Mouse (Mus musculus) liver, embryonic 14.5 days (tissue): ENCODE measurements at regions not wholly inside any gene's neighbourhood (a gene's known extent, or its start where the extent isn't known, plus 50 kb on each side); places are given as distances from the start of the nearest gene placed in this dataset.

Experiments used
- ATAC-seq: fragments of 200-750 bp; cut with Nextera tagmentation; 2 replicates; pipeline ENCODE4 v1.8.0; 2017; ENCODE audit warnings: moderate number of reproducible peaks, mild to moderate bottlenecking, moderate library complexity; ENCODE audit not compliant: insufficient read depth
- DNase-seq, 3 experiments: peaks; one replicate each; pipeline ENCODE4 v3.0.0-alpha.2; 2012 to 2013; ENCODE audit warnings: low read depth in 3 of 3, low spot score in 3 of 3
- H3K27ac ChIP-seq: fragments of 300-500 bp; sonication (generic); 2 replicates; pipeline ENCODE4 v1.5.1; 2014; ENCODE audit warnings: moderate library complexity, mild to moderate bottlenecking, control low read depth, inconsistent platforms
- H3K27me3 ChIP-seq: fragments of 300-500 bp; sonication (generic); 2 replicates; pipeline ENCODE4 v1.6.1; 2014; ENCODE audit warnings: mild to moderate bottlenecking, low read length, moderate library complexity; ENCODE audit not compliant: control insufficient read depth, insufficient read depth
- H3K36me3 ChIP-seq: fragments of 300-500 bp; sonication (generic); replicated peaks from 2 replicates; pipeline ENCODE4 v1.6.1; 2014; ENCODE audit warnings: low read depth; ENCODE audit not compliant: control insufficient read depth, insufficient read depth
- H3K4me1 ChIP-seq, 2 experiments: fragments of 200-500 bp in 1 of 2; fragments of 300-500 bp in 1 of 2; sonication (generic) in 1 of 2; replicated peaks; 2 replicates each; pipeline ENCODE4 v1.6.1; 2012 to 2014; ENCODE audit warnings: antibody characterized with exemption in 1 of 2, inconsistent platforms in 1 of 2, low read length in 1 of 2; ENCODE audit not compliant: control insufficient read depth in 2 of 2, insufficient read depth in 2 of 2
- H3K4me2 ChIP-seq: fragments of 300-500 bp; sonication (generic); 2 replicates; pipeline ENCODE4 v1.6.1; 2014; ENCODE audit warnings: low read depth, mild to moderate bottlenecking, control low read depth, moderate library complexity
- H3K4me3 ChIP-seq, 2 experiments: fragments of 200-500 bp in 1 of 2; fragments of 300-500 bp in 1 of 2; sonication (generic) in 1 of 2; 2 replicates each; pipeline ENCODE4 v1.5.1; 2012 to 2014; ENCODE audit warnings: low read depth in 2 of 2, low read length in 2 of 2, mild to moderate bottlenecking in 2 of 2, control low read depth in 1 of 2, inconsistent platforms in 1 of 2, moderate library complexity in 1 of 2; ENCODE audit not compliant: insufficient read depth in 1 of 2
- H3K9ac ChIP-seq: fragments of 300-500 bp; sonication (generic); replicated peaks from 2 replicates; pipeline ENCODE4 v1.6.1; 2014; ENCODE audit warnings: mild to moderate bottlenecking, control low read depth, moderate library complexity
- H3K9me3 ChIP-seq: fragments of 300-500 bp; sonication (generic); 2 replicates; pipeline ENCODE4 v1.6.1; 2016; ENCODE audit warnings: low read length, mixed read lengths; ENCODE audit not compliant: control insufficient read depth
- CTCF ChIP-seq: IDR thresholded peaks from 2 replicates; pipeline ENCODE4 v1.5.1; 2016; ENCODE audit warnings: antibody characterized with exemption, low read depth, control low read depth
- EP300 ChIP-seq: IDR thresholded peaks from 2 replicates; pipeline ENCODE4 v1.6.1; 2016; ENCODE audit warnings: antibody characterized with exemption, low read depth
- WGBS: fragments of 180-500 bp; shearing (Covaris S2); extraction: QIAGEN DNeasy Blood & Tissue Kit; methylation state at CpG from one replicate; pipeline ENCODE4 v1.1.7; 2014; ENCODE audit not compliant: insufficient replicate concordance; 5-methylcytosine and 5-hydroxymethylcytosine counted together

DNA sequence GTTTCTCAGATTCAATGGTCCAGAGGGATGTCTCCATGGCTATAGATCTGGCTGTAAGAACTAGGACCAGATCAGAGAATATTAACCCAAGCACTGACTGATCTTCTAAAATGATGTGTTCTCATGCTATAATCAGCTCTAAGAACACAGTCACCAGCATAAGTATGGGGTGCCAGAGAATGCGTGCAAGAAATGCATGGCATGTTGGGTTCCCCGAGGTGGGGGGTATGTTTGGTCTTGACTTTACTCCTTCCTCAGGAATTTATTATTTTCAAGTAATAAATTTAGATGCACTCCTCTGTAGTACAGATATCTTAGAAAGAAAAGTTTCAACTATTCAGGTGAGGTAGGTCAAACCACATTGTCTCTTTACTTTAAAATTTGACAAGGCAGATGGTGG lies 246.5 kb upstream of the Pik3r1 start:
- no peak for TF ChIP-seq EP300
- TF ChIP-seq CTCF, result no peak
- WGBS, result 70% methylated on average over 2 of the region's 2 CpGs
- ATAC-seq (no peak), DNase-seq (no peak)
- Histone ChIP-seq H3K4me2 (no peak overlapping the region), H3K4me3 (no peak overlapping the region), H3K36me3 (no peaks in the 10 kb centered on the region), H3K4me1 (no peaks in the 10 kb centered on the region), H3K9me3 (no peaks in the 10 kb centered on the region), H3K27ac (no peak overlapping the region), H3K9ac (no peak overlapping the region), H3K27me3 (no peaks in the 10 kb centered on the region)

DNA sequence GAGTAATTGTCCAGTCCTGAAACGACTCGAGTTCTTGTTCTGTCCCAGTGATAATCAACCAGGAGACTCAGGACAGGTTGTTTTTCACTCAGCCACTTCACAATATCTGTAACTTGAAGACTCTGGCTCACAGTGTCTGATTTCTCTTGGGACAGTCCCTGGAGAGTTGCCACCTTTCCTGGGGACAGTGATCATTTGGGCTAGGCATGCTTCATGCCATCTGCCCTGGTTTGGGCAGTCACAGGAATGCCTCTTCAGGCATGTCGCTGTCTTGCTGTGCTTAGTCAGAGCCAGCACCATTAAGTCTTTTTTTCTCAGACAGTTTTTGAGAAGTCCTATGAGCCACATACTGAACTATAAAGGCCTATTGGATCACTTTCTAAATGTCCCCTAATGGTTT lies 246.9 kb upstream of the Pik3r1 start:
- no peak overlapping the region for H3K4me3 ChIP-seq
- no peak overlapping the region for H3K9ac ChIP-seq
- TF ChIP-seq EP300, result no peak
- TF ChIP-seq CTCF, result no peak
- H3K27me3 ChIP-seq, result no peaks in the 10 kb centered on the region
- DNase-seq (no peak), ATAC-seq (no peak)
- no peak overlapping the region for H3K4me2 ChIP-seq
- 57% methylated on average over 3 of the region's 3 CpGs for WGBS
- no peak overlapping the region for H3K27ac ChIP-seq
- H3K9me3 ChIP-seq, result no peaks in the 10 kb centered on the region
- no peaks in the 10 kb centered on the region for H3K4me1 ChIP-seq
- H3K36me3 ChIP-seq, result no peaks in the 10 kb centered on the region

DNA sequence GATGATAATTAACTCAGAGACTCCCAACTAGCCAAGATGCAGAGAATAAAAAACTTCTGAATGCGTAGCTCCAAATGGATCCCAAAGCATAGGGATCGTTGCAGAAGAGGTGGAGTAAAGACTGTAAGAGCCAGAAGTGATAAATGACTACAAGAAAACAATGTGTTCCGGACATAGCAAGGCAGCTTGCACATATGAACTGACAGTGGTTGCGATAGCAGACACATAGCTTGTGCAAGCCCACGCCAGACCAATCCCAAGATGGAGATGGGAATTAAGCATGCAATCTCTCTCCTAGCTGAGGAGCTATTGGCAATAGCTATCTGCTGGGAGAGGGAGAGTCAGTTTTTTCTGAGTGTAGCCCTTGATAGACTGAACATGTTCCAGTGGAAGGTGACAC lies 248.5 kb upstream of the Pik3r1 start:
- Histone ChIP-seq H3K27ac (no peak overlapping the region), H3K36me3 (no peaks in the 10 kb centered on the region), H3K4me3 (no peak overlapping the region), H3K9me3 (no peaks in the 10 kb centered on the region), H3K4me1 (no peaks in the 10 kb centered on the region), H3K4me2 (no peak overlapping the region), H3K27me3 (no peaks in the 10 kb centered on the region), H3K9ac (no peak overlapping the region)
- ATAC-seq (no peak), DNase-seq (no peak)
- TF ChIP-seq CTCF, result no peak
- TF ChIP-seq EP300, result no peak
- WGBS, result 65% methylated on average over 5 of the region's 5 CpGs

DNA sequence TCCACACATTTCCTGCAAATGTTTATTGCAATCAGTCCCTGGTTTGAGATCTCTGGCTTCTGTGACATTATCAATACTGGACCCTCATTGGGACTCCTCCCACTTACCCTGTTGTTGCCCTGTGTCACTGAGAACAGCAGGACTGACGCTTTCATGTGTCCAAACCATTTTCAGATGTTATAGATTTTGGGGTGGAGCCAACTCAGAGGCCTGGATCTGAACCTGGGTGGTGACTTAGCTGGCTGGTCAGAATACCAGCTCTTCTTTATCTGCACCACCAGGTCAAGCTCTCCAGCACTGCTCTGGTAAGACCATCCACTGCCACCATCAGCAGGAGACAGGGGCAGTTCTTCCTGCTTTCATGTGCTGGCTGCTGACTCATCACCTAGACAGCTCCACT lies 254.3 kb upstream of the Pik3r1 start:
- H3K9me3 ChIP-seq, result no peaks in the 10 kb centered on the region
- WGBS, result 66% methylated on average over 1 of the region's 1 CpGs
- no peaks in the 10 kb centered on the region for H3K27me3 ChIP-seq
- no peak overlapping the region for H3K27ac ChIP-seq
- no peak overlapping the region for H3K4me2 ChIP-seq
- H3K4me1 ChIP-seq, result no peaks in the 10 kb centered on the region; a peak in 1 of 4 replicates
- TF ChIP-seq EP300 (no peak), CTCF (no peak)
- DNase-seq (no peak), ATAC-seq (no peak)
- H3K36me3 ChIP-seq, result no peaks in the 10 kb centered on the region
- H3K4me3 ChIP-seq, result no peak overlapping the region
- H3K9ac ChIP-seq, result no peak overlapping the region

DNA sequence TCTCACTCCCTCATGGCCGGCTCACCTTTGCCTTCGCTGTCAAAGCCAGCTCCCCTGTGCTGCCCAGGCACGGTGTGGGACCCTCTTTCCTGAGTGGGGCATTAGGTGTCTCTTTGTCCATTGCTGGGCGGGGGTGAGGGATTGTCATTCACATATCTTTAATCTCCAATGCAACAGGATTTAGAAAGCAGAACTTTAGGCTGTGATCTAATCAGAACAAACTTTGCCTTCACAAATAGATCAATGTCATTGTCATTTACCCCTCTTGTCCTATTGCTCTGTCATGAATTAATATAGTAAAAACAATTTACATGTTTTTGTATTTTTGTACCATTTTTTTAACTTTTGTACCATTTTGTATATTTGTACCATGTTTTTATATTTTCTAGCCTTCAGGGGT lies 254.7 kb upstream of the Pik3r1 start:
- Histone ChIP-seq H3K9me3 (no peaks in the 10 kb centered on the region), H3K27me3 (no peaks in the 10 kb centered on the region), H3K27ac (no peak overlapping the region), H3K4me3 (no peak overlapping the region), H3K36me3 (no peaks in the 10 kb centered on the region), H3K4me2 (no peak overlapping the region), H3K4me1 (no peaks in the 10 kb centered on the region; a peak in 1 of 4 replicates), H3K9ac (no peak overlapping the region)
- no peak for DNase-seq
- ATAC-seq, result no peak
- 58% methylated on average over 4 of the region's 4 CpGs for WGBS
- TF ChIP-seq EP300, result no peak
- no peak for TF ChIP-seq CTCF

DNA sequence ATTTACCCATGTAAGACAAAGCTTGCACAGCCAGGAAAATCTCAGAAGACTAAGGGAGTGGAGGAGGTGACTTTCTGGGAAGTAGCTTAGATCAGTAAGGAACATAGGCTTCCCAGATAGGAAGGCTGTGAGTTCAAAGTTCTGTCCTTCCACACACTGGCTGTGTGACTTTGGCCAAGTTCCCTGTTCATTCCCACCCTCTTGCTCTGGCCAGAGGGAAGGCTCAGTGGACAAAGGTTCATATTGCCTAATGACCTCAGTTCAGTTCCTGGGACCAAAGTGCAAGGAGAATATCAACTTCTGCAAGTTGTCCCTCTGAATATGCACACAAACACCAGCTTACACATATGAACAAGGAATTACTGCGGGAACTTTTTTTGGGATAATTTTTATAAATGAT lies 255.6 kb upstream of the Pik3r1 start:
- H3K9me3 ChIP-seq, result no peaks in the 10 kb centered on the region
- ATAC-seq, result no peak
- WGBS, result 70% methylated on average over 1 of the region's 1 CpGs
- no peaks in the 10 kb centered on the region for H3K27me3 ChIP-seq
- no peak for TF ChIP-seq CTCF
- no peak for TF ChIP-seq EP300
- H3K9ac ChIP-seq, result no peak overlapping the region
- no peaks in the 10 kb centered on the region; a peak in 1 of 4 replicates for H3K4me1 ChIP-seq
- no peak overlapping the region for H3K27ac ChIP-seq
- no peak overlapping the region for H3K4me2 ChIP-seq
- peak in 2 of 3 experiments; percentile 1 to 2 for DNase-seq
- H3K4me3 ChIP-seq, result no peak overlapping the region
- H3K36me3 ChIP-seq, result no peaks in the 10 kb centered on the region
